Mouse (Mus musculus) thymus, postnatal 0 days (tissue): ENCODE measurements around the gene Hmgn2. TPM values are rescaled to one million over a fixed set of nuclear protein-coding genes. Genes with fewer than 3 reads are reported as not detected.

Source experiments
- DNase-seq: peaks from one replicate; pipeline ENCODE4 v3.0.0-alpha.2; 2015; ENCODE audit warnings: low spot score
- polyA plus RNA-seq: library from polyadenylated mRNA; unstranded; fragments of >200 nt; fragmentation: Nextera tagmentation; extraction: Ambion mirVana; gene quantifications from 2 replicates; pipeline ENCODE4 v1.2.1, GENCODE M21; 2015

The Hmgn2 gene
- polyA plus RNA-seq, 1 experiment from 2014 or later, result 2,903 TPM

- no peak for DNase-seq
These were observed 9.7 kb upstream of the Hmgn2 start for GRCm38 (mm10) chr4:133978021-133978711.

GRCm38 (mm10) chr4:133971741-133972140 is 3.3 kb upstream of the Hmgn2 start:
- DNase-seq, result no peak

- no peak for DNase-seq
These were observed 2.4 kb upstream of the Hmgn2 start for GRCm38 (mm10) chr4:133970876-133971275.

GRCm38 (mm10) chr4:133970196-133970595 is 1.7 kb upstream of the Hmgn2 start:
- DNase-seq, result no peak

GRCm38 (mm10) chr4:133969114-133969770 is 792 bp upstream of the Hmgn2 start:
- DNase-seq, result no peak

- DNase-seq, result peak; percentile 93
These were observed 642 bp downstream of the Hmgn2 start for GRCm38 (mm10) chr4:133967866-133968149.

GRCm38 (mm10) chr4:133967138-133967865 is 1.1 kb downstream of the Hmgn2 start:
- DNase-seq, result peak; percentile 97

GRCm38 (mm10) chr4:133966271-133966940 is 2.0 kb downstream of the Hmgn2 start:
- no peak for DNase-seq

GRCm38 (mm10) chr4:133962566-133962965 is 5.9 kb downstream of the Hmgn2 start:
- no peak for DNase-seq

- DNase-seq, result no peak
These were observed 9.6 kb downstream of the Hmgn2 start for GRCm38 (mm10) chr4:133958884-133959283.

GRCm38 (mm10) chr4:133956358-133956757 is 12.1 kb downstream of the Hmgn2 start:
- DNase-seq, result no peak

GRCm38 (mm10) chr4:133946736-133947135 is 21.7 kb downstream of the Hmgn2 start:
- DNase-seq, result no peak

- no peak for DNase-seq
These were observed 24.7 kb downstream of the Hmgn2 start for GRCm38 (mm10) chr4:133943791-133944190.

GRCm38 (mm10) chr4:133942679-133943078 is 25.8 kb downstream of the Hmgn2 start:
- no peak for DNase-seq

- DNase-seq, result no peak
These were observed 26.9 kb downstream of the Hmgn2 start for GRCm38 (mm10) chr4:133941576-133941975.

- DNase-seq, result no peak
These were observed 27.8 kb downstream of the Hmgn2 start for GRCm38 (mm10) chr4:133940386-133941260.

- no peak for DNase-seq
These were observed 30.4 kb downstream of the Hmgn2 start for GRCm38 (mm10) chr4:133938077-133938476.

GRCm38 (mm10) chr4:133931785-133932184 is 36.7 kb downstream of the Hmgn2 start:
- no peak for DNase-seq

- DNase-seq, result peak; percentile 29
These were observed 37.1 kb downstream of the Hmgn2 start for GRCm38 (mm10) chr4:133931349-133931748.

- no peak for DNase-seq
These were observed 39.2 kb downstream of the Hmgn2 start for GRCm38 (mm10) chr4:133929278-133929670.
